Comparison of ENCODE assay signal across 9 mouse cellular contexts in the genomic region with DNA sequence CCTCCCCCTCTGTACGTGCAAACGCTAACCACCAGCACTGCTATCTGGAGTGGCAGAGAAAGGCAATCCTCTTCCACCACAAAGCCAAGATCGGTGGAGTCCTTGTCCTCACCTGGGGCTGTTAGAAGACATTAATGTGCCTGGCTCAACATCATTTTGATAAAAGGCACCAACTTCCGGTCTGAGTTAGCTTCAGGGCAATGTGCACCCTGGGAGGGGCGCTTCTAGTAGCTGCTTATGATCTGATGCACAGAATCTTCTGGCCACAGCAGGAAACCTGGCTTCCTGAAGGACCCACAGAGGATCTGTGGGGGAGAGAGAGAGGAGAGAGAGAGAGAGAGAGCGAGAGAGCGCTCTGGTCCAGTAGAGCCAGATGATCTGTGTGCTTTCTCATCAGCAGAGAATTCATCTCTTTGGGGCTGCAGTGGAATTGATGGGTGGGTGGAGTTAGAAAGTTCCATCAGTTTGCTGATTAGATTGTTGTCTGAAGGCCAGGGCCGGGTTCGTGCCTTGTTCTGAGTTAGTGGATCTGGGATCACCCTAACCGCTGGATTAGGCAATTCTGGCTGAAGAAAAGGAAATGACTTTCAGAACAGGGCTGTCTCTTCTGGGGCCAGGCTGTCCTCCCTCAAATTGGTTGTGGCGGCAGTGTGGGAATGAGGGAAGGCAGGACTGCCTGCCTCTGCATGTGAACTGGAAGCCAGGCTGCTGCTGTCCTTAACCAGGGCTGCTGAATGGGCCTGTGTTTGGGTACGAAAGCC.
DNase-seq lines count a peak whose midpoint lies in the region; ATAC-seq and TF ChIP-seq lines count a peak whose summit lies in the region.
"Had no signal": no experiment of that assay in that cellular context is flagged by ENCODE, and none has a peak within 500 bp of the region (broad histone marks: within the 10 kb centered on the region; RNA-seq: fewer than 3 reads in every experiment).

No protein-coding gene starts in this region.

- no peak overlapping the region for H3K4me2 ChIP-seq in limb, embryonic 14.5 days (replicated peaks; ENCODE audit: low read depth, low read length, severe bottlenecking)
- no peak overlapping the region for H3K4me2 ChIP-seq in stomach, embryonic 16.5 days (ENCODE audit: low read depth, low read length)

- no peak overlapping the region for H3K9ac ChIP-seq in limb, embryonic 14.5 days (ENCODE audit: low read depth, low read length, severe bottlenecking)
- H3K9ac ChIP-seq in stomach, embryonic 16.5 days (ENCODE audit: low read length): peak overlapping the region; percentile 43; the same call in 1 of the 2 replicates

- 46% methylated on average over 10 of the region's 12 CpGs for WGBS in limb, embryonic 14.5 days
- WGBS in stomach, embryonic 16.5 days: 37% methylated on average over 10 of the region's 12 CpGs

- peak overlapping the region; percentile 38; the same call in 1 of the 2 replicates for H3K27ac ChIP-seq in limb, embryonic 14.5 days (replicated peaks; ENCODE audit: low read depth, low read length)
- H3K27ac ChIP-seq in stomach, embryonic 16.5 days (ENCODE audit: low read length): peak overlapping the region; percentile 73
- H3K27ac ChIP-seq: macrophage had no signal

- H3K9me3 ChIP-seq in limb, embryonic 14.5 days (ENCODE audit: control insufficient read depth, low read length): no peaks in the 10 kb centered on the region
- no peaks in the 10 kb centered on the region; the same call in 1 of the 2 replicates for H3K9me3 ChIP-seq in stomach, embryonic 16.5 days (replicated peaks; ENCODE audit: control insufficient read depth, low read length)

- peak; percentile 12 for DNase-seq in ovary, postnatal 36 days (ENCODE audit: low spot score)
- DNase-seq in ovary, postnatal 14 days (ENCODE audit: low spot score): no peak
- DNase-seq in heart, adult 9 months (ENCODE audit: low spot score in 2 of 2): peak; percentile 76 to 78
- peak; percentile 41 for DNase-seq in limb, embryonic 14.5 days (ENCODE audit: low spot score)
- no peak for DNase-seq in left cerebral cortex, postnatal 10 days (ENCODE audit: extremely low spot score in 1 of 2, low spot score in 2 of 2)
- DNase-seq in layer of hippocampus, adult 9-10 months (ENCODE audit: low spot score): no peak
- DNase-seq in right cerebral cortex, postnatal 36 days (ENCODE audit: low spot score in 2 of 2): no peak

- no peaks in the 10 kb centered on the region for H3K27me3 ChIP-seq in limb, embryonic 14.5 days (ENCODE audit: control insufficient read depth, insufficient read depth, low read length)
- H3K27me3 ChIP-seq in stomach, embryonic 16.5 days (ENCODE audit: control insufficient read depth, insufficient read depth, low read length): no peaks in the 10 kb centered on the region

- no peak for TF ChIP-seq POLR2A in limb, embryonic 14.5 days (IDR thresholded peaks at IDR 0.05; ENCODE audit: borderline replicate concordance, extremely low read depth, insufficient read depth, insufficient read length)

- no peak overlapping the region for H3K4me3 ChIP-seq in limb, embryonic 14.5 days (replicated peaks; ENCODE audit: low read length)
- no peak overlapping the region for H3K4me3 ChIP-seq in stomach, embryonic 16.5 days (replicated peaks; ENCODE audit: low read length)

- intact Hi-C loops in left cerebral cortex, postnatal 10 days (cut with DNase I): no loop called here

- peak; percentile 20; the same call in 1 of the 2 replicates for ATAC-seq in limb, embryonic 14.5 days (ENCODE audit: low FRiP score, low read depth)
- ATAC-seq in stomach, embryonic 16.5 days (ENCODE audit: insufficient read depth, low FRiP score): peak; percentile 23

- H3K36me3 ChIP-seq in limb, embryonic 14.5 days (ENCODE audit: control insufficient read depth, insufficient read depth, low read length): no peaks in the 10 kb centered on the region
- H3K36me3 ChIP-seq in stomach, embryonic 16.5 days (ENCODE audit: control insufficient read depth, insufficient read depth, low read length): no peaks in the 10 kb centered on the region

- H3K4me1 ChIP-seq in limb, embryonic 14.5 days (ENCODE audit: control insufficient read depth, insufficient read depth, low read length): peaks cover 32% of the 10 kb centered on the region
- H3K4me1 ChIP-seq in stomach, embryonic 16.5 days (ENCODE audit: control insufficient read depth, insufficient read depth, low read length): peaks cover 25% of the 10 kb centered on the region

Comparison
In these comparisons a context has a peak if more than half of its experiments do, and no peak if none do; other contexts are left out.
1. DNase-seq: peak in ovary, postnatal 36 days (single experiment), heart, adult 9 months (2 of 2) and limb, embryonic 14.5 days (single experiment); none in ovary, postnatal 14 days (single experiment), left cerebral cortex, postnatal 10 days (0 of 2), layer of hippocampus, adult 9-10 months (single experiment) and right cerebral cortex, postnatal 36 days (0 of 2).